Mouse (Mus musculus): ENCODE measurements at regions not wholly inside any gene's neighbourhood (a gene's known extent, or its start where the extent isn't known, plus 50 kb on each side); places are given as distances from the start of the nearest gene placed in this dataset.
"Not testable (repeated sequence)": the region's sequence is repeated elsewhere in the genome, so short reads cannot be mapped to it uniquely, and the experiment has no call there.

DNA sequence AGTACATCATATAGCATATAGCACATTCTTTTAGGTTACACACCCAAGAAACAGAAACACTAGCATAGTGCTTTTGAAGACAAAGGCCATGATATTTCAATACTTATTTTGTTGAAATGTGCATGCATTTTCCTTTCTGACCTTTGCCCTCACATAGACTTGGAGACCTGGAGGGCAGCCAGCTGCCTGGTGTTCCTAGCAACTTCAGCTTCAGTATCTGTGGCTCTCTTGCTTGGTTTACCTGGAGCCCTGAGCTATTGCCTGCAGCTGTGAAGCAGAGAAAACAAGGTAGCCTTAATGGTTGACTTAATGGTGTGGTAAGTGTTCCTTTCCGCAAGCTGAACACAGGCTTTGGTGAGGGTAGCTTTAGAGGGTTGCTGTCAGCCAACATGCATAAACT, 97.6 kb upstream of the Gnai1 start:
- no peak for DNase-seq (ENCODE audit: low spot score)
- H3K4me2 ChIP-seq (ENCODE audit: low read depth, severe bottlenecking), result no peak overlapping the region
- ATAC-seq (ENCODE audit: insufficient number of reproducible peaks, low FRiP score, low TSS enrichment, low read depth), result no peak
- H3K4me1 ChIP-seq (ENCODE audit: control insufficient read depth, insufficient read depth, low read length), result no peaks in the 10 kb centered on the region
- no peaks in the 10 kb centered on the region for H3K9me3 ChIP-seq (ENCODE audit: control insufficient read depth, low read length)
- WGBS, result 80% methylated on average over 1 of the region's 1 CpGs
- H3K9ac ChIP-seq (ENCODE audit: low read length), result no peak overlapping the region
- no peak overlapping the region for H3K27ac ChIP-seq (replicated peaks; ENCODE audit: low read depth, low read length)
- no peaks in the 10 kb centered on the region for H3K36me3 ChIP-seq (ENCODE audit: control insufficient read depth, insufficient read depth, low read length)
- no peak overlapping the region for H3K4me3 ChIP-seq (ENCODE audit: low read depth, low read length)
- H3K27me3 ChIP-seq (ENCODE audit: control insufficient read depth, insufficient read depth, low read length), result no peaks in the 10 kb centered on the region

DNA sequence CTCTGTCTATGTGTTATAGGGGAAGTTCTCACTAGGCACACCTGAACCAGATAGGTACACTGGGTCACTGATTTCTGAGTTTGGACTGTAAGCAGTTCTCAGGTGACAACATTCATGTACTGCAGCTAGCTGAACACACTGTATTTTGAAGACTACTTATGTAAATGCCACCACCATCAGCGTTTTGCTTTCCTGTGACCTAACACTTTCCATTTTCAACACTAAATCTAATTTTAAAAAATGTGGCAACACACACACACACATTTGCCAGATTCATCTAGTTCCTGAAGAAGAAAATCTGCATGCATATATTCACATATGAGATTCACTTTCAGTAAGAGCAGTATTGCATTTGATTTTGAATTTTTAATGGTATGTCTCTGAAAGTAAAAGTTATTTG, 96.0 kb upstream of the Gnai1 start:
- no peak overlapping the region for H3K9ac ChIP-seq (ENCODE audit: low read length)
- H3K27ac ChIP-seq (replicated peaks; ENCODE audit: low read depth, low read length), result no peak overlapping the region
- no peak overlapping the region for H3K4me3 ChIP-seq (ENCODE audit: low read depth, low read length)
- DNase-seq (ENCODE audit: low spot score), result no peak
- no peaks in the 10 kb centered on the region for H3K4me1 ChIP-seq (ENCODE audit: control insufficient read depth, insufficient read depth, low read length)
- no peaks in the 10 kb centered on the region for H3K27me3 ChIP-seq (ENCODE audit: control insufficient read depth, insufficient read depth, low read length)
- H3K36me3 ChIP-seq (ENCODE audit: control insufficient read depth, insufficient read depth, low read length), result no peaks in the 10 kb centered on the region
- no peak overlapping the region for H3K4me2 ChIP-seq (ENCODE audit: low read depth, severe bottlenecking)
- H3K9me3 ChIP-seq (ENCODE audit: control insufficient read depth, low read length), result no peaks in the 10 kb centered on the region
- no peak for ATAC-seq (ENCODE audit: insufficient number of reproducible peaks, low FRiP score, low TSS enrichment, low read depth)
- 92% methylated on average over 1 of the region's 1 CpGs for WGBS

DNA sequence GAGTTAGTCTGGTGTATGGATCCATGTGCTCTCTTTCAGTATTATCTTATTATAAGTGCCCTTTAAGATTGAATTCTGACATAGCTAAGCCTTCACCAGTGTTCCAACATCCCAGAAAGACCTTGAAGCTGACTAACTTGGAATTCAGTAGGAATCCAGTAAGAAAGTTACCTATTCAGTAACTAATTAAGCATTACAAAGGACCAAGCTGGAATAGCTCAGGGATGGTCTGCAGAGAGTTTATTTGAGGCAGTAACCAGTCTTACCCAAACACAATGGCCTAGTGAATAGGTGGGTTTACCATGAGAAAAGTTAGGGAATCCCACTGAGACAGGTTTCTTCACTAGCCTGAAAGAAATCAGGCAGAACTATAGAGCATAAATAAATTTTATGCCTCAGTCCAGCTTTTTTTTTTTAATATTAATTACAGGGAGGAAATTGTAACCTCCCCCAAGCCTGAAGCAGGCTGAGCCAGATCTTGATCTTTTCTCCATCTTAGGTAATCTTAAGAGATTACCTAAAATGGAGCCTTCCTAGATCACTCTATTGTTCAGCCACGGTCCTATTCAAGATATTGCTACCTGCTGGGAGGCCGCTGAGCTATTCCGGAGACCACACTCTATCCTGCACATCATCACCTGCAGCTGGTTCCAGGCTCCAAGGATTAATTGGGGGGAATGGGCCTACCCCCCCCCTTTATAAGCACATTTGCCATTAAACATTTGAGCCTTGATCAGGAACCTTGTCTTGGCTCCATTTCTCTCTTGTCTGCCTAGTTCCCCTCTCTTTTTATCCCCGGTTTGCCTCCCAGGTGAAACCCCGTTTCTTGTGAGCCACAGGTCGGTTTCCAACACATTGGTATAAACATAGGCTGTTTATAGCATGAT, 93.0 kb upstream of the Gnai1 start:
- H3K9ac ChIP-seq (ENCODE audit: low read length); H3K4me1 ChIP-seq (ENCODE audit: control insufficient read depth, insufficient read depth, low read length); H3K36me3 ChIP-seq (ENCODE audit: control insufficient read depth, insufficient read depth, low read length); H3K4me3 ChIP-seq (ENCODE audit: low read depth, low read length); ATAC-seq (ENCODE audit: insufficient number of reproducible peaks, low FRiP score, low TSS enrichment, low read depth); H3K4me2 ChIP-seq (ENCODE audit: low read depth, severe bottlenecking); DNase-seq (ENCODE audit: low spot score); H3K9me3 ChIP-seq (ENCODE audit: control insufficient read depth, low read length); H3K27me3 ChIP-seq (ENCODE audit: control insufficient read depth, insufficient read depth, low read length); H3K27ac ChIP-seq (replicated peaks; ENCODE audit: low read depth, low read length): not testable (repeated sequence)
- 84% methylated on average over 6 of the region's 6 CpGs for WGBS

DNA sequence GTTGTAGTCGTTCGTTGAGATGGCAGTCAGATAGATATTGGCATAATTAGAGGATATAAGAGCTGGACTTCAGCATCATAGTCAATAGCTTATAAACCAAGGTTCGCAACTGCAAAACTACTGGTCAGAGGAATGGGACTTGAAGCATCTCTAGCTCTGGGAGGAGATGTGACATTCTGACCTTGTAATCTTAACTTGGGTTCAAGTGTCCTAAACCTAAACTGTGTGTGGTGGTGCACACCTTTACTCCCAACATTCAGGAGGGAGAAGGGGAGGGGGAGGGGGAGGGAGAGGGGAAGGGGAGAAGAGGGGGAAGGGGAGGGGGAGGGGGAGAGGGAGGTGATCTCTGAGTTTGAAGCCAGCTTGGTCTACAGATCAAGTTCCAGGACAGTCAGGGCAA, 89.1 kb upstream of the Gnai1 start:
- no peak for ATAC-seq (ENCODE audit: insufficient number of reproducible peaks, low FRiP score, low TSS enrichment, low read depth)
- H3K4me3 ChIP-seq (ENCODE audit: low read depth, low read length), result no peak overlapping the region
- H3K27ac ChIP-seq (replicated peaks; ENCODE audit: low read depth, low read length), result no peak overlapping the region
- H3K4me1 ChIP-seq (ENCODE audit: control insufficient read depth, insufficient read depth, low read length), result no peaks in the 10 kb centered on the region
- no peaks in the 10 kb centered on the region for H3K9me3 ChIP-seq (ENCODE audit: control insufficient read depth, low read length)
- no peak overlapping the region for H3K4me2 ChIP-seq (ENCODE audit: low read depth, severe bottlenecking)
- no peaks in the 10 kb centered on the region for H3K36me3 ChIP-seq (ENCODE audit: control insufficient read depth, insufficient read depth, low read length)
- 88% methylated on average over 3 of the region's 3 CpGs for WGBS
- DNase-seq (ENCODE audit: low spot score), result no peak
- H3K9ac ChIP-seq (ENCODE audit: low read length), result no peak overlapping the region
- H3K27me3 ChIP-seq (ENCODE audit: control insufficient read depth, insufficient read depth, low read length), result no peaks in the 10 kb centered on the region

DNA sequence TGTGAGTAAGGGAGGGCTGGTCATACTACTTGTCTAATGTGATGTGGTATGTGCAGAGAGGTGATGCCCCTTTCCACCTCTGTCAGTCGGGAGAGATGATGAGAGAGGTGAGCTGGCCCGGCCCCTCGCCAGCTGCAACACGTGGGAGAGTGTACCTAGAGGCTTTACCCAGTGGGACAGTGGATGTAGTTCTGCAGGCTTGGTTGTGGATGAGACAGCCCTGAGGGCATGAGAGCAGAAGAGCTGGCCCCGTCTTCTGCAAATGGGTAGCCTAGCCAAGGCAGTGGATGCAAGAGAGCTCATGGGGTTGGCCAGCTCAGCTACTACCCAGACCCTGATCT, 88.1 kb upstream of the Gnai1 start:
- H3K27ac ChIP-seq (replicated peaks; ENCODE audit: low read depth, low read length), result no peak overlapping the region
- H3K4me1 ChIP-seq (ENCODE audit: control insufficient read depth, insufficient read depth, low read length), result no peaks in the 10 kb centered on the region
- no peak overlapping the region for H3K4me2 ChIP-seq (ENCODE audit: low read depth, severe bottlenecking)
- no peak for DNase-seq (ENCODE audit: low spot score)
- 85% methylated on average over 5 of the region's 5 CpGs for WGBS
- H3K9me3 ChIP-seq (ENCODE audit: control insufficient read depth, low read length), result no peaks in the 10 kb centered on the region
- H3K9ac ChIP-seq (ENCODE audit: low read length), result no peak overlapping the region
- H3K36me3 ChIP-seq (ENCODE audit: control insufficient read depth, insufficient read depth, low read length), result no peaks in the 10 kb centered on the region
- no peak for ATAC-seq (ENCODE audit: insufficient number of reproducible peaks, low FRiP score, low TSS enrichment, low read depth)
- H3K27me3 ChIP-seq (ENCODE audit: control insufficient read depth, insufficient read depth, low read length), result no peaks in the 10 kb centered on the region
- H3K4me3 ChIP-seq (ENCODE audit: low read depth, low read length), result no peak overlapping the region

DNA sequence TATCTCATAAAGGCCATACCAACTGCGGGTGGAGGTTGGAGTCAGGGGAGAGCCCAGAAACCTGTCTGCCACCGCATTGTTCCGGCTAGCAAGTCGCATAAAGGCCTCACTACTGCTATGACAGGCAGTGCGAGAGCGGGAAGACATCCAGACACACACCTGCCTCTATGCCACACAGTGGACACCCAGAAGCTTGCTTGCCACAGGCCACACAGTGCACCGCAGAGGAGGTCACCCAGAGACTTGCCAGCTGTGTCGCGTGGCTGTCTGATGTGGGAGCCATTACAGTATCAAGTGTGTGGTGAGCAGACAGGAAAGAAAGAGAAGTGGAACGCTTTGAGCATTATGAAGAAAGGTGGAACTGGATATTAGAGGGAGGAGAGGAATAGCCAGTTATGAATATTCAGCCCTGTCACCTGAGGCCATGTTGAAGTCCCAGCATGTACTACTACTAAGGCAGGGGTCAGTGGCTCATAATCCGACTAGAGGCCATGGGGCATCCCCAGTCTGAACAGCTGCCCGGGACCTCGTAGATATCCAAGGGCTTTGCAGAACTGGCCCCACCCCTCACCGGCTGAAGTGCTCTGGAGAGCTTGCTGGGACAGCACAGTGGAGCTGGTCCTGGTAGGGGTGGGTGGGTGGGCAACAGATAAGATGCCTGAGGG, 87.6 kb upstream of the Gnai1 start:
- Histone ChIP-seq H3K27ac (replicated peaks; ENCODE audit: low read depth, low read length) (no peak overlapping the region), H3K9me3 (ENCODE audit: control insufficient read depth, low read length) (no peaks in the 10 kb centered on the region), H3K36me3 (ENCODE audit: control insufficient read depth, insufficient read depth, low read length) (no peaks in the 10 kb centered on the region), H3K9ac (ENCODE audit: low read length) (no peak overlapping the region), H3K4me3 (ENCODE audit: low read depth, low read length) (no peak overlapping the region), H3K27me3 (ENCODE audit: control insufficient read depth, insufficient read depth, low read length) (no peaks in the 10 kb centered on the region), H3K4me1 (ENCODE audit: control insufficient read depth, insufficient read depth, low read length) (no peaks in the 10 kb centered on the region), H3K4me2 (ENCODE audit: low read depth, severe bottlenecking) (no peak overlapping the region)
- WGBS, result 92% methylated on average over 14 of the region's 14 CpGs
- no peak for DNase-seq (ENCODE audit: low spot score)
- peak; percentile 51; the same call in 1 of the 2 replicates for ATAC-seq (ENCODE audit: insufficient number of reproducible peaks, low FRiP score, low TSS enrichment, low read depth)

DNA sequence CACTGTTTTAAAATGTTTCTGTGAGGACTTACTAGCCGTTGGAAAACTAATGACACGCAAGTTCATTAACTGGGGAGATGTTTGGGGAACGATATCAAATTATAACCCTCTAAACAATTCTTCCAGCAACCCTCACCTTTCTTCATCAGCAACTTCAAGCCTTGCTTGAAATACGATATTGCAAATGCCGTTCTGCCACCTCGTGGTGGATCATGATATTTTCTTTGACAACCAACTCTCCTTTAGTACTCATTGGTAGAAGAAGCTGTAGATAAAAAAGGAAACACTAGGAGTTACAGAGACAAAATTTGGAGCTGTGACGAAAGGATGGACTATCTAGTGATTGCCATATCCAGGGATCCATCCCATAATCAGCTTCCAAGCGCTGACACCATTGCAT, 85.8 kb upstream of the Gnai1 start:
- WGBS, result 23% methylated on average over 8 of the region's 8 CpGs
- H3K4me2 ChIP-seq (ENCODE audit: low read depth, severe bottlenecking), result no peak overlapping the region
- H3K4me1 ChIP-seq (ENCODE audit: control insufficient read depth, insufficient read depth, low read length), result no peaks in the 10 kb centered on the region

DNA sequence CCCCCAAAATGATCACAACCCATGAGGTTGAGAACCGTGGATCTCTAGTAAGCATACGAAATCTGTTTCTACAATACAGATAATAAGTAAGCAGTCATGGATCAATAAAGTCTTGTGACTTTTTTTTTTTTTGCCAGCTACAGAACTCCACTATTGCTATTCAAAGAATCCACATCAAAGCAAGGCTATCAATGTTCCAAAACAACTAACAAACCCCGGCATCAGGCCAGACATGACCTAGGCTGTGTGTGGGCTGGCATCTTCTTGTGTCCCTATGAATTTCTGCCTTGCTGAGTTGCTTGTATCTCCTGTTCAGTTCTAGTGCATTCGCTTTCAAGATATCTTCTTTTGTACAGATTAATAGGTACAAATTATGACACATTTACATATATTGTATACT, 79.8 kb upstream of the Gnai1 start:
- H3K27me3 ChIP-seq (ENCODE audit: control insufficient read depth, insufficient read depth, low read length), result no peaks in the 10 kb centered on the region
- no peaks in the 10 kb centered on the region for H3K9me3 ChIP-seq (ENCODE audit: control insufficient read depth, low read length)
- DNase-seq (ENCODE audit: low spot score), result no peak
- no peak overlapping the region for H3K4me3 ChIP-seq (ENCODE audit: low read depth, low read length)
- 96% methylated on average over 4 of the region's 4 CpGs for WGBS
- H3K36me3 ChIP-seq (ENCODE audit: control insufficient read depth, insufficient read depth, low read length), result no peaks in the 10 kb centered on the region
- no peaks in the 10 kb centered on the region for H3K4me1 ChIP-seq (ENCODE audit: control insufficient read depth, insufficient read depth, low read length)
- H3K9ac ChIP-seq (ENCODE audit: low read length), result no peak overlapping the region
- no peak overlapping the region for H3K4me2 ChIP-seq (ENCODE audit: low read depth, severe bottlenecking)
- H3K27ac ChIP-seq (replicated peaks; ENCODE audit: low read depth, low read length), result no peak overlapping the region
- no peak for ATAC-seq (ENCODE audit: insufficient number of reproducible peaks, low FRiP score, low TSS enrichment, low read depth)

More for the DNA sequence above, 85.8 kb upstream of the Gnai1 start:
- ATAC-seq (ENCODE audit: insufficient number of reproducible peaks, low FRiP score, low TSS enrichment, low read depth), result no peak; the same call in 1 of the 2 replicates
- Histone ChIP-seq H3K9ac (ENCODE audit: low read length) (no peak overlapping the region), H3K27ac (replicated peaks; ENCODE audit: low read depth, low read length) (no peak overlapping the region), H3K4me3 (ENCODE audit: low read depth, low read length) (no peak overlapping the region), H3K27me3 (ENCODE audit: control insufficient read depth, insufficient read depth, low read length) (no peaks in the 10 kb centered on the region), H3K9me3 (ENCODE audit: control insufficient read depth, low read length) (no peaks in the 10 kb centered on the region), H3K36me3 (ENCODE audit: control insufficient read depth, insufficient read depth, low read length) (no peaks in the 10 kb centered on the region)
- DNase-seq (ENCODE audit: low spot score), result peak; percentile 81
